Mouse (Mus musculus) spleen, embryonic (tissue): ENCODE measurements around the gene Rhox2h.
"Not testable (repeated sequence)": the region's sequence is repeated elsewhere in the genome, so short reads cannot be mapped to it uniquely, and the experiment has no call there.

Experiments
- CTCF ChIA-PET: fragments of 350-600 bp; sonication (Branson Sonifier 250); formaldehyde crosslinking; loops from one replicate; lab custom pipeline; 2022; lab: Charles Lee

Gene Rhox2h

GRCm38 (mm10) chrX:37673177-37673576, at the start of gene Rhox2h:
TSS of gene Rhox2h (minus strand) at chrX:37673277.
- CTCF ChIA-PET = not testable (repeated sequence)

GRCm38 (mm10) chrX:37701821-37702387, 28.8 kb upstream of the Rhox2h start:
- CTCF ChIA-PET = no interaction called here

- CTCF ChIA-PET = no interaction called here
These were observed 19.2 kb upstream of the Rhox2h start for GRCm38 (mm10) chrX:37692261-37692660.

GRCm38 (mm10) chrX:37683031-37683715, 10.1 kb upstream of the Rhox2h start:
- CTCF ChIA-PET = no interaction called here

GRCm38 (mm10) chrX:37668664-37669063, 4.4 kb downstream of the Rhox2h start, which contains the start of gene Rhox3h:
TSS of gene Rhox3h (minus strand) at chrX:37668764.
- CTCF ChIA-PET = not testable (repeated sequence)

- CTCF ChIA-PET = not testable (repeated sequence)
These were observed 21.9 kb downstream of the Rhox2h start, which contains the start of gene Rhox4g for GRCm38 (mm10) chrX:37651227-37651626. TSS of gene Rhox4g (minus strand) at chrX:37651327.

- CTCF ChIA-PET = not testable (repeated sequence)
These were observed 29.7 kb downstream of the Rhox2h start, which contains the start of gene Rhox2g for GRCm38 (mm10) chrX:37643370-37643769. TSS of gene Rhox2g (minus strand) at chrX:37643470.

- CTCF ChIA-PET = not testable (repeated sequence)
These were observed 44.6 kb downstream of the Rhox2h start, which contains the start of gene Rhox3g for GRCm38 (mm10) chrX:37628512-37628911. TSS of gene Rhox3g (minus strand) at chrX:37628612.
